Mouse (Mus musculus) liver, embryonic 14.5 days (tissue): ENCODE measurements around the gene Phlpp2. TPM values are rescaled to one million over a fixed set of nuclear protein-coding genes. Genes with fewer than 3 reads are reported as not detected.
A peak's percentile ranks its signal among the peaks of the same experiment; 100 is the strongest.

Experiments
- ATAC-seq: fragments of 200-750 bp; cut with Nextera tagmentation; 2 replicates; pipeline ENCODE4 v1.8.0; 2017; ENCODE audit warnings: moderate number of reproducible peaks, mild to moderate bottlenecking, moderate library complexity; ENCODE audit not compliant: insufficient read depth
- DNase-seq, 3 experiments: peaks; one replicate each; pipeline ENCODE4 v3.0.0-alpha.2; 2012 to 2013; ENCODE audit warnings: low read depth in 3 of 3, low spot score in 3 of 3
- H3K27ac ChIP-seq: fragments of 300-500 bp; sonication (generic); 2 replicates; pipeline ENCODE4 v1.5.1; 2014; ENCODE audit warnings: moderate library complexity, mild to moderate bottlenecking, control low read depth, inconsistent platforms
- H3K27me3 ChIP-seq: fragments of 300-500 bp; sonication (generic); 2 replicates; pipeline ENCODE4 v1.6.1; 2014; ENCODE audit warnings: mild to moderate bottlenecking, low read length, moderate library complexity; ENCODE audit not compliant: control insufficient read depth, insufficient read depth
- H3K36me3 ChIP-seq: fragments of 300-500 bp; sonication (generic); replicated peaks from 2 replicates; pipeline ENCODE4 v1.6.1; 2014; ENCODE audit warnings: low read depth; ENCODE audit not compliant: control insufficient read depth, insufficient read depth
- H3K4me1 ChIP-seq, 2 experiments: fragments of 200-500 bp in 1 of 2; fragments of 300-500 bp in 1 of 2; sonication (generic) in 1 of 2; replicated peaks; 2 replicates each; pipeline ENCODE4 v1.6.1; 2012 to 2014; ENCODE audit warnings: antibody characterized with exemption in 1 of 2, inconsistent platforms in 1 of 2, low read length in 1 of 2; ENCODE audit not compliant: control insufficient read depth in 2 of 2, insufficient read depth in 2 of 2
- H3K4me2 ChIP-seq: fragments of 300-500 bp; sonication (generic); 2 replicates; pipeline ENCODE4 v1.6.1; 2014; ENCODE audit warnings: low read depth, mild to moderate bottlenecking, control low read depth, moderate library complexity
- H3K4me3 ChIP-seq, 2 experiments: fragments of 200-500 bp in 1 of 2; fragments of 300-500 bp in 1 of 2; sonication (generic) in 1 of 2; 2 replicates each; pipeline ENCODE4 v1.5.1; 2012 to 2014; ENCODE audit warnings: low read depth in 2 of 2, low read length in 2 of 2, mild to moderate bottlenecking in 2 of 2, control low read depth in 1 of 2, inconsistent platforms in 1 of 2, moderate library complexity in 1 of 2; ENCODE audit not compliant: insufficient read depth in 1 of 2
- H3K9ac ChIP-seq: fragments of 300-500 bp; sonication (generic); replicated peaks from 2 replicates; pipeline ENCODE4 v1.6.1; 2014; ENCODE audit warnings: mild to moderate bottlenecking, control low read depth, moderate library complexity
- H3K9me3 ChIP-seq: fragments of 300-500 bp; sonication (generic); 2 replicates; pipeline ENCODE4 v1.6.1; 2016; ENCODE audit warnings: low read length, mixed read lengths; ENCODE audit not compliant: control insufficient read depth
- CTCF ChIP-seq: IDR thresholded peaks from 2 replicates; pipeline ENCODE4 v1.5.1; 2016; ENCODE audit warnings: antibody characterized with exemption, low read depth, control low read depth
- EP300 ChIP-seq: IDR thresholded peaks from 2 replicates; pipeline ENCODE4 v1.6.1; 2016; ENCODE audit warnings: antibody characterized with exemption, low read depth
- WGBS: fragments of 180-500 bp; shearing (Covaris S2); extraction: QIAGEN DNeasy Blood & Tissue Kit; methylation state at CpG from one replicate; pipeline ENCODE4 v1.1.7; 2014; ENCODE audit not compliant: insufficient replicate concordance; 5-methylcytosine and 5-hydroxymethylcytosine counted together
- polyA plus RNA-seq, 2 experiments: library from polyadenylated mRNA; depleted of rRNA in 1 of 2; stranded (reverse) in 1 of 2; unstranded in 1 of 2; fragments of >200 nt; fragmentation: Nextera tagmentation in 1 of 2; extraction: Ambion mirVana in 1 of 2; gene quantifications; 2 replicates each; pipeline versions ENCODE4 v1.2.1 to v1.2.3; 2012 to 2014

The Phlpp2 gene
- polyA plus RNA-seq, 2 experiments, result 3.9 to 6.5 TPM

DNA sequence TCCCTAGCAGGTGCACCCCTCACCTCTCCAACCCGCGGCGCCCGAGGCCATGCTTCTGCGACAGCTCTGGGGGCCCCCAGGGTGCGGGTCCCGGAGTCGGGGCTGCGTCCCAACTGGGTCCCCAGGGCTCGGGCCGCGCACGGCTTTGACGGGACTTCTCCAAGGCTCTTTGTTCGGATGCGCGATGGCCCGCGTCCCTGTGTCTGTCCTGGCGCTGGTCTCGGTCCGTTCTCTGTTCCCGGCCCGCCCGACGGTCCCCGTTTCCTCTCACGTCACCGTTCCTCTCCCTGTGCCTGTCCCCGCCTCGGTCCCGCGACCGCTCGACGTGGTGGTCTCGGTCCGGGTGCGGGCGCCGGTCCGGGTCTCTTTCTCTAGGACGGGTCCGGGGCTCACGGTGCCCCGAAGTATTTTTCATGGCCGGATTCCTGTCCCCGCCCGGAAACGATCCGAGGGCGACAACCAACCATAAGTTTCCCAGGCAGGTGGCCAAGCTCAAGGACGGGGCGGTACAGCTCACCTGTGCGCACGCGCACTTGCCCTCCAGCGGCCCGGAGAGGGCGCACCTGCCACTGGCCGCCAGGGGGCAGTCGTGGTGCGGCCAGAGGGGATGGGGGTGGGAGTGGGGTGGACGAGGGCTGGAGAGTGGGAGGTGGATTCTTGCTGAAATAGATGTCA, 93.5 kb downstream of the Phlpp2 start, which contains the start of gene Marveld3:
Gene Marveld3 (minus strand): TSS at position 511 of the 675 bp plus-strand sequence.
- TF ChIP-seq CTCF (peak; percentile 90), EP300 (no peak)
- Histone ChIP-seq H3K36me3 (no peaks in the 10 kb centered on the region), H3K9ac (no peak within 1 kb of the TSS), H3K4me3 (peak within 1 kb of the TSS; percentile 18 to 40; a peak in 3 of 4 replicates), H3K4me2 (peak within 1 kb of the TSS; percentile 62), H3K27ac (no peak within 1 kb of the TSS), H3K27me3 (peaks cover 20% of the 10 kb centered on the region), H3K4me1 (0 out of 4 replicates have a peak, but pooled peaks cover 0 to 3% of the 10 kb centered on the region in 2 experiments), H3K9me3 (no peaks in the 10 kb centered on the region)
- DNase-seq, result no peak
- WGBS, result 3% methylated on average over 64 of the region's 64 CpGs
- ATAC-seq, result no peak

DNA sequence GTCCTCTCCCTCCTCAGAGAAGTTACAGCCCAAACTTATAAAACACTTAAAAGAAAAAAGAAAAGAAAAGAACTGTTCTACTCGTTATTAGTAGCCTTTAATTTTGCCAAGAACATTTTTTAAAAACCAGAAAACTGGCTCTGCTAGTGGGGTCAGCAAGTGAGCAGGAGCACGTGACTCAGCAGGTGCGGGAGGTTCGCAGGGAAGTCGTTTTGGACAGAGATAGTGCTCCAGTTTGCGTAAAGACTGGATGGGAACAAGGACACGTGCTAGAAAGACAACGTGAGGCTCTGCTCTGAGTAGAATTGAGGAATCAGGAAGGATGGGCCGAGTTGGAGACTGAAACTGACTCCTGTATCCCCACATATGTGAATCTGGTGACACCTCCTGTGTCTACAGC, 94.6 kb downstream of the Phlpp2 start:
- Histone ChIP-seq H3K27me3 (peaks cover 20% of the 10 kb centered on the region), H3K4me2 (no peak overlapping the region), H3K9ac (no peak overlapping the region), H3K4me1 (no peaks in the 10 kb centered on the region), H3K36me3 (no peaks in the 10 kb centered on the region), H3K9me3 (no peaks in the 10 kb centered on the region), H3K4me3 (no peak overlapping the region), H3K27ac (no peak overlapping the region)
- 55% methylated on average over 9 of the region's 9 CpGs for WGBS
- DNase-seq, result no peak
- no peak for ATAC-seq
- TF ChIP-seq EP300 (no peak), CTCF (no peak)

- H3K4me2 ChIP-seq, result no peak overlapping the region
- no peak for DNase-seq
Measured at GRCm38 (mm10) chr8:109963421-109963820, 95.1 kb downstream of the Phlpp2 start.

GRCm38 (mm10) chr8:109964106-109964505, 95.8 kb downstream of the Phlpp2 start:
- DNase-seq (no peak), ATAC-seq (no peak)
- Histone ChIP-seq H3K4me1 (no peaks in the 10 kb centered on the region), H3K27ac (no peak overlapping the region), H3K27me3 (peaks cover 20% of the 10 kb centered on the region), H3K4me3 (no peak overlapping the region), H3K4me2 (no peak overlapping the region), H3K9ac (no peak overlapping the region), H3K36me3 (no peaks in the 10 kb centered on the region), H3K9me3 (no peaks in the 10 kb centered on the region)
- TF ChIP-seq EP300 (no peak), CTCF (no peak)
- 56% methylated on average over 4 of the region's 4 CpGs for WGBS

More at GRCm38 (mm10) chr8:109963421-109963820, 95.1 kb downstream of the Phlpp2 start:
- WGBS, result 58% methylated on average over 13 of the region's 13 CpGs
- no peaks in the 10 kb centered on the region for H3K9me3 ChIP-seq
- no peak overlapping the region for H3K27ac ChIP-seq
- H3K36me3 ChIP-seq, result no peaks in the 10 kb centered on the region
- H3K27me3 ChIP-seq, result peaks cover 20% of the 10 kb centered on the region
- no peak for TF ChIP-seq CTCF
- no peak for TF ChIP-seq EP300
- no peak overlapping the region for H3K4me3 ChIP-seq
- ATAC-seq, result no peak
- no peaks in the 10 kb centered on the region for H3K4me1 ChIP-seq
- no peak overlapping the region for H3K9ac ChIP-seq

DNA sequence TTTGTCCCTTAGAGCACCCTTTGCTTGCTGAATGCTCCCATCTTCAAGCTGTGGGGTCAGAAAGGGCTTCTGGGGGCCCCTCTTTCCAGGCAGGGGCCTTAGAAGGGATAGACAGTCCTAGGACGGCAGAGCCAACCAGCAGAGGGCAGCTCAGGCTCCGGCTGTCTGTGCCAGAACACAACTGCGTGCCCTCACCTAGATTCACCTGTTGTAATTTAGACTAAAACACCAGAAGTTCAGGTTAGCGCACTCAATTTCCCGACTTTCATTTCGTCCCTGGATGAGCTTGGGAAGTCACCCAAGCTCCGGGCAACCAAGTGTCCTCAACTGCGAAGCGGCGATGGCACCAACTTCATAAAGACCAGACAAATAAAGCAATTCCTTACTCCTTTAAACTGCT, 100.5 kb downstream of the Phlpp2 start:
- no peak for ATAC-seq
- 51% methylated on average over 10 of the region's 10 CpGs for WGBS

More for the DNA sequence above, 100.5 kb downstream of the Phlpp2 start:
- Histone ChIP-seq H3K27me3 (no peaks in the 10 kb centered on the region; the same call in none of the 2 replicates), H3K9ac (no peak overlapping the region), H3K36me3 (no peaks in the 10 kb centered on the region), H3K4me2 (no peak overlapping the region), H3K4me3 (no peak overlapping the region), H3K27ac (no peak overlapping the region), H3K4me1 (no peaks in the 10 kb centered on the region), H3K9me3 (no peaks in the 10 kb centered on the region)
- no peak for DNase-seq
- TF ChIP-seq EP300, result no peak
- no peak for TF ChIP-seq CTCF
